Mouse (Mus musculus) megakaryocyte, embryonic 14.5 days (primary cell): ENCODE results near the gene Zfp786. TPM values are rescaled to one million over a fixed set of nuclear protein-coding genes. Genes with fewer than 3 reads are reported as not detected.
"Not testable (repeated sequence)": the region's sequence is repeated elsewhere in the genome, so short reads cannot be mapped to it uniquely, and the experiment has no call there.

ENCODE experiments used
- H3K27me3 ChIP-seq: replicated peaks from 2 replicates; pipeline ENCODE3; 2012; ENCODE audit warnings: inconsistent platforms
- H3K36me3 ChIP-seq: replicated peaks from 2 replicates; pipeline ENCODE3; 2012; ENCODE audit warnings: low read length, inconsistent platforms, mixed read lengths
- H3K4me1 ChIP-seq: 2 replicates; pipeline ENCODE4 v1.6.1; 2012; ENCODE audit warnings: inconsistent platforms
- H3K4me3 ChIP-seq: replicated peaks from 2 replicates; pipeline ENCODE3; 2012; ENCODE audit warnings: moderate library complexity, mild to moderate bottlenecking, inconsistent platforms
- H3K9me3 ChIP-seq: 2 replicates; pipeline ENCODE4 v1.6.1; 2012; ENCODE audit warnings: inconsistent platforms
- FLI1 ChIP-seq: IDR thresholded peaks from 2 replicates; pipeline ENCODE4 v1.6.1; 2012; ENCODE audit warnings: low read length, inconsistent platforms, mixed read lengths
- GATA1 ChIP-seq: IDR thresholded peaks from 3 replicates; pipeline ENCODE4 v1.6.1; 2012; ENCODE audit warnings: mixed read lengths, low read length, inconsistent platforms, borderline replicate concordance
- polyA plus RNA-seq: library from polyadenylated mRNA; stranded (reverse); fragments of >175 nt; gene quantifications from 2 replicates; pipeline ENCODE4 v1.2.3, GENCODE M21; 2012; ENCODE audit warnings: low replicate concordance; ENCODE audit not compliant: insufficient read depth

Gene Zfp786
- polyA plus RNA-seq, result not detected in 2 replicates

DNA sequence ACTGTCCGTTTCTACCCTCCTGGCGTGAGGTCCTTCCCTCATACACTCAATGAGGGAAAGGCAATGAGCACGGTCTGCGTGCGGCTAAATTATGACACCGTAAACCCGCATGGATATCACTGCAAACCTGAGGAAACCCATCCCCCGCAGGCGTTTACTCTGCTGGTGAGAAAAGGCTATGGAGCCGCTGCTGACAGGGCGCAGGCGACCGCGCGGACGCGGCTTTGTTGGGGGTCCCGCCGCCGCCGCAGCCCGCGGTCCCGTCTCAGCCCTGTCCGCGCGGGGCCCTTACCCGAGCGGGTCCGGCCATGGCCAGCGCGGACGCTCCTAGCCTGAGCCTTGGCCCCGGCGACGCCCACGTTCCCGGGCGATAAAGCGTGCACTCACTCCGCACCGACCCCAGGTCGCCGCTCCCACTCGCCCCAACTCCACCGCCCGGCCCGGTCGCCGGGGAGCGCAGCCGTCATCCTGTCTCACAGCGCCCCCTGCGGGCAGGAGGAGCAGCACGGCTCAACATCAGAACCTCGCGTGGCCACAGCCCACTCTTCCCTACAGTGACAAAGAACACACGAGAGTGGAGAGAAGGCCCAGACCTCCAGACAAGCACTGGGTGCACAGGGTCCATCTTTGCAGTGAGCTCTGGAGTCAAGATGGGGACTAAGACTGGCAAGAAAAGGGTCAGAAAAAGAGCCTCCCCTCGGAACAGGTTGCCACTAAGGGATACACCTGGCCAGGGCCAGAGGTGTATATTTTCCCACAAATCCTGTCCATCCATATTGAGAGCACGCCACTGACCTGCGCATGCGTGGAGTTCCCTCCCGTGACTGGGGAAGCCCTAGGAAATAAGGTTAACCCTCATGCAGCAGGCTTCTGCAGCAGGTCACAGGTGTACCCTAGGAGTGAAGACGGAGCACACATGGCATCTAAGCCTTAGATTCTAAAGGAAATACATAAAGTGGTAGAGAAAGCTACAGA lies at the start of gene Zfp786:
Zfp786 (minus strand) TSS at position 764 of the 975 bp plus-strand sequence.
- no peaks in the 10 kb centered on the region for H3K36me3 ChIP-seq
- peak within 1 kb of the TSS; percentile 94 for H3K4me3 ChIP-seq
- peaks cover 30% of the 10 kb centered on the region for H3K4me1 ChIP-seq
- H3K27me3 ChIP-seq, result peaks cover 2% of the 10 kb centered on the region
- H3K9me3 ChIP-seq, result no peaks in the 10 kb centered on the region
- TF ChIP-seq GATA1 (no peak), FLI1 (no peak)

DNA sequence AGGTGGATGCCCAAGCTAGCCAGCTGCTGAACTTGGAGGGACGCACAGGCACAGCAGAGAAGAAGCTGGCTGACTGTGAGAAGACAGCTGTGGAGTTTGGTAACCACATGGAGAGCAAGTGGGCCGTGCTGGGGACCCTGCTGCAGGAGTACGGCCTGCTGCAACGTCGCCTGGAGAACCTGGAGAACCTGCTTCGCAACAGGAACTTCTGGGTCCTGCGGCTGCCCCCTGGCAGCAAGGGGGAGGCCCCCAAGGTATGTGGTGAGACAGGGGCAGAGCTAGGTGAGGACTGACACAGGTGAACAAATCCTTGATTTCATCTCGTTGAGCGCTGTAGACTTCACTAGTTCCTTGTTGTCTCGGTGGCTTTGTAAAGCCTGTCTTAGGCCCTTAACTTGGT lies 49.5 kb upstream of the Zfp786 start:
- TF ChIP-seq GATA1 (no peak), FLI1 (no peak)
- Histone ChIP-seq H3K4me3 (no peak overlapping the region), H3K27me3 (no peaks in the 10 kb centered on the region), H3K36me3 (peaks cover 54% of the 10 kb centered on the region), H3K9me3 (no peaks in the 10 kb centered on the region), H3K4me1 (peaks cover 24% of the 10 kb centered on the region)

DNA sequence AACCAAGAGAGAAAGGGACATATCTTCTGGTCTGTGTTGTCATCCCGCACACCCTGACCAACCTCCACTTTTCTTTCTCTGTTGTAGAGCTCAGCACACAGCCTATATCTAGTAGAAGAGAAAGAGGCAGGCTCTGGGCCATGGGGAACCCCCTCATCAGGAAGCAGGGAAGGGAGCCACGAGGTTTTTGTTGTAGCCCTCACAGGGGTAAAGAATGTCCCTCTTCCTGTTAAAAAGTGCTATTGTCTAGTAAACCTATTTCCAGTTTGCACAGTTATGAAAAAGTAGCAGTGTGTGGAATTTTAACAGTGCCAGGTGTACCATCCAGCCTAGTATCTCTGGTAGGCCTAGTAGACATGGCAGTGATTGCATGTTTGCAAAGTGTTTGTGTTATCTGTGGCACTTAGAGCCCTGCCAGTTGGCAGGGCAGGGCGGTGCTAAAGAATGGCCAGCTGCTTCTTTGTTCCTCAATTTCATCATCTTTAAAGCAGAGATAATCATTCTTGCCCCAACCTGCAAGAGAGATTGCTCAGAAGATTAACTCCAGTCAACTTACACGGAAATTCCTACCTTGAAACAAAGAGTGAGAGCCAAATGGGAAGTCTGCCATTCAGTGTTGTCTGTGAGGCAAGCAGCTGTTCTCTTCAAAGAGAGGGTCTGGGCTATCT lies 48.5 kb upstream of the Zfp786 start:
- H3K9me3 ChIP-seq, result no peaks in the 10 kb centered on the region
- peaks cover 24% of the 10 kb centered on the region for H3K4me1 ChIP-seq
- H3K4me3 ChIP-seq, result peak overlapping the region; percentile 96
- TF ChIP-seq FLI1 (no peak), GATA1 (no peak)
- no peaks in the 10 kb centered on the region for H3K27me3 ChIP-seq
- H3K36me3 ChIP-seq, result peaks cover 45% of the 10 kb centered on the region

DNA sequence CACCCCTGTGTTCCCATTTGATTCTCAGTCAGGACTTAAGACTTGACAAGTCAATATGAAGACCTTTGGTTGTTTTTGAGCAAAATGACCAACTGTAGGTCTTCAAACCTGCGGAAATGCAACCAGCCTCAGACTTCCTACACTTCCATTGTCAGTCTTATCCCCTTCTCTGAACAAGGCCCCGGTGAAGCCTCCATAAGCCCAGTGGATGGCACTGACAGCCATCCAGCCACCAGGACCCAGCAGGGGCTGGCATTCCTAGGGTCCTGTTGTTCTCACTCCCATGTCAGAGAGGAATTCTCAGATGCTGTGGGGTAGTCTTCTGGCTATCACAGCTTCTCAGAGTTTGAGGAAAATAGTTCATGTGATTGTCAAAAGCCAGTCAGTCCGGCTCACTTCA lies 47.9 kb upstream of the Zfp786 start:
- no peak for TF ChIP-seq FLI1
- no peak for TF ChIP-seq GATA1
- Histone ChIP-seq H3K9me3 (no peaks in the 10 kb centered on the region), H3K27me3 (no peaks in the 10 kb centered on the region), H3K4me3 (peak overlapping the region; percentile 96), H3K36me3 (peaks cover 39% of the 10 kb centered on the region), H3K4me1 (peaks cover 24% of the 10 kb centered on the region)

DNA sequence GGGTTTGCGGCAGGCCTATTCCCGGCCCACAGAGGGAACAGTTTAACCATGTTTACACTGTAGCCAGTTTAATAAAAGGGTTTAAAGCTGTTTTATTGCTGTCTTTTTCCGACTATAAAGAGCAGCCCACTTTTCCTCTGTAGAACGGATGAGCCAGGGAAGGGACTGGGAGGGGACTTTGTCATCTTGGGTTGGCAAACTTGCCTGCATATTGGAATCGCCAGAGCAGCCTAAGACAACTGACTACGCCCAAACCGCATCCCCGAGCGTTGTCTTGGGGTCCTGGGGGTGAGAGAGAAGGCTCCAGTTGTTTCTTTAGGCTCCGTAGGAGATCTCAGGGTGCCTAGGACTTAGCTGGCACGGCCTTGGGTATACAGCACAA lies 47.5 kb upstream of the Zfp786 start:
- Histone ChIP-seq H3K4me1 (peaks cover 24% of the 10 kb centered on the region), H3K27me3 (no peaks in the 10 kb centered on the region), H3K4me3 (peak overlapping the region; percentile 96), H3K36me3 (peaks cover 35% of the 10 kb centered on the region), H3K9me3 (no peaks in the 10 kb centered on the region)
- no peak for TF ChIP-seq GATA1
- no peak for TF ChIP-seq FLI1

DNA sequence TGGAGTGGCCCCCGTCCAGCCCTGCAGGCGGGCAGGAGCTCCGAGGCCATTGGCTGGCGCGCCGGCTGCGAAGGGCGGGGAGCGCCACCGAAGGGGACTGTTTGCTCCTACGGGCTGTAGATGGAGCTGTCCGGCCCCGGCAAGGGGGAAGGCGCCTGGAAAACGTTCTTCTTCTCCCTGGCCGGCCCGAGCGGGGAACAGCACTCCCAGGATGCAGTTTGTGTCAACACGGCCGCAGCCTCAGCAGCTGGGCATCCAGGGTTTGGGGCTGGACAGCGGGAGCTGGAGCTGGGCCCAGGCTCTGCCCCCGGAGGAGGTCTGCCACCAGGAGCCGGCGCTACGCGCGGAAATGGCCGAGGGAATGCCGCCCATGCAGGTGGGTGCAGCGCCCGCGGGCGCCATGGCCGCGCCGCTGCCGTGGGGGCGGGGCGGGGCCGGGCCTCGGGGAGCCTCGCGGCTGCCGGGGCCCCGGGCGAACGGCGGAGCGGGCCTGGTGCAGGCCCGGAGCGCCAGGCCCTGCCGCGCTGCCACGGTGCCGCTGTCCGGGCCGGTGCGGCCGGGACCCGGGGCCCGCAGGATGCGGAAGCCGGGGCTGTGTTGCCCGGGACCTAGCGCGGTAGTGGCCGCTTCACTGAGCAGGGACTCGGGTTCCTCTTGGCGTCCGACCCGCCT lies 46.9 kb upstream of the Zfp786 start:
- Histone ChIP-seq H3K36me3 (peaks cover 30% of the 10 kb centered on the region), H3K4me3 (peak overlapping the region; percentile 96), H3K9me3 (no peaks in the 10 kb centered on the region), H3K27me3 (no peaks in the 10 kb centered on the region), H3K4me1 (peaks cover 24% of the 10 kb centered on the region)
- no peak for TF ChIP-seq FLI1
- no peak for TF ChIP-seq GATA1

DNA sequence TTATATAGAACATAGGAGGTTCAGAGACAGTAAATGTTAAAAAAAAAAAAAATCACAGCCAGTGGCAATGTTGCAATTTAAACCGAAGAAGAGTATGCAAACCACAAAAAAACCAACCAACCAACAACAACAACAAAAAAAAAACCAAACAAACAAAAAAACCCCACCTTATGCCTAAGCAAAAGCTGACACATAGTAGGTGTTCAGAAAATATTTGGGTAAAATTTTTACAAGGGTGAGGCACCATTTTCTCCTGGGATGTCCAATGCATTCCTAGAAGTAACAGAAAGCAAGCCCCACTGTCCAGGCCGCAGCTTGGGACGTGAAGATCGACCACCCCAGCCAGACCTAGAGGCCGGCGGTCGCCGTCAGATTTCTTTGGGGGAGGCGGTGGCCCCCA lies 46.4 kb upstream of the Zfp786 start, which contains the start of gene Zfp282:
Zfp282 (plus strand) TSS at position 147 of the 400 bp plus-strand sequence.
- Histone ChIP-seq H3K36me3 (peaks cover 24% of the 10 kb centered on the region), H3K27me3 (no peaks in the 10 kb centered on the region), H3K9me3 (no peaks in the 10 kb centered on the region), H3K4me1 (peaks cover 21% of the 10 kb centered on the region), H3K4me3 (peak within 1 kb of the TSS; percentile 96)
- no peak for TF ChIP-seq GATA1
- TF ChIP-seq FLI1, result no peak

DNA sequence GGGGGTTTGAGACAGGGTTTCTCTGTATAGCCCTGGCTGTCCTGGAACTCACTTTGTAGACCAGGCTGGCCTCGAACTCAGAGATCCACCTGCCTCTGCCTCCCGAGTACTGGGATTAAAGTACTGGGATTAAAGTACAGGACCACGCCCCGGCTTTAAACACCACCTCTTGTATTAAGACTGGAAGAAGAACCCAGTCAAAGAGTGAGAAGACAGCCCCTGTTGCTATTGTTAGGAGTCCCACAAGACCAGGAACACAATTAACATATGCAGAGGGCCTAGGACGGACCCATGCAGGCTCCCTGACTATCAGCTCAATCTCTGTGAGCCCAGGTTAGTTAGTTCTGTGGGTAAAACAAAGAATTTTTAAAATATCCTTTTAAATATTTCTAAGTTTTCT lies 41.6 kb upstream of the Zfp786 start:
- Histone ChIP-seq H3K4me3 (no peak overlapping the region), H3K27me3 (no peaks in the 10 kb centered on the region), H3K9me3 (no peaks in the 10 kb centered on the region), H3K36me3 (peaks cover 20% of the 10 kb centered on the region), H3K4me1 (no peaks in the 10 kb centered on the region; the same call in 1 of the 2 replicates)
- TF ChIP-seq FLI1, result no peak
- no peak for TF ChIP-seq GATA1

DNA sequence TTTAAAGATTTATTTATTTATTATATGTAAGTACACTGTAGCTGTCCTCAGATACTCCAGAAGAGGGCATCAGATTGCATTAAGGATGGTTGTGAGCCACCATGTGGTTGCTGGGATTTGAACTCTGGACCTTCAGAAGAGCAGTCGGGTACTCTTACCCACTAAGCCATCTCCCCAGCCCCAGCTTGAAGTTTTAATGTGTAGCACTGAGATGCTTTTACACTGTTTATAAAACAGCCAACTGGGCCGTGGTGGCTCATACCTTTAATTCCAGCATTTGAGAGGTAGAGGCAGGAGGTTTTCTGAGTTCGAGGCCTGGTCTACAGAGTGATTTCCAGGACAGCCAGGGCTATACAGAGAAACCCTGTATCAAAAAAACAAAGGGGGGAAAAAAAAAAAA lies 27.1 kb upstream of the Zfp786 start:
- not testable (repeated sequence) for H3K9me3 ChIP-seq, H3K4me3 ChIP-seq, H3K4me1 ChIP-seq, H3K27me3 ChIP-seq
- peaks cover 54% of the 10 kb centered on the region for H3K36me3 ChIP-seq
